Mouse (Mus musculus): ENCODE measurements around the gene Gm6899. TPM values are rescaled to one million over a fixed set of nuclear protein-coding genes. Genes with fewer than 3 reads are reported as not detected.

Gm6899 gene
- total RNA-seq, 1 experiment, result not detected

GRCm38 (mm10) chr11:26586367-26587183 is 6.5 kb upstream of the Gm6899 start:
- no peaks in the 10 kb centered on the region for H3K9me3 ChIP-seq (ENCODE audit: control insufficient read depth, insufficient read depth, low read depth, low read length)
- H3K4me3 ChIP-seq (ENCODE audit: insufficient read depth in 1 of 2, low read depth in 1 of 2, low read length in 2 of 2, poor library complexity in 1 of 2, severe bottlenecking in 1 of 2), result no peak overlapping the region
- H3K9ac ChIP-seq (ENCODE audit: insufficient read depth, low read depth, low read length, poor library complexity, severe bottlenecking), result no peak overlapping the region
- no peak overlapping the region for H3K27ac ChIP-seq (ENCODE audit: insufficient read depth, low read depth, low read length, poor library complexity, severe bottlenecking)
- no peak for DNase-seq (ENCODE audit: low read depth, low spot score)
- in situ Hi-C loops (cut with MboI; ENCODE audit: low sequenced_read_pairs in 2 of 2, unreplicated experiment in 2 of 2), result no loop called here
- no peaks in the 10 kb centered on the region for H3K4me1 ChIP-seq (ENCODE audit: control insufficient read depth in 2 of 2, insufficient read depth in 2 of 2, low read length in 2 of 2, poor library complexity in 1 of 2)
- H3K36me3 ChIP-seq (ENCODE audit: control insufficient read depth, insufficient read depth, low read length, poor library complexity, severe bottlenecking), result no peaks in the 10 kb centered on the region
- TF ChIP-seq CHD2 (IDR thresholded peaks at IDR 0.05; ENCODE audit: low read depth, low read length) (no peak), MAFK (IDR thresholded peaks at IDR 0.05; ENCODE audit: insufficient read depth, low read depth, low read length) (no peak)

DNA sequence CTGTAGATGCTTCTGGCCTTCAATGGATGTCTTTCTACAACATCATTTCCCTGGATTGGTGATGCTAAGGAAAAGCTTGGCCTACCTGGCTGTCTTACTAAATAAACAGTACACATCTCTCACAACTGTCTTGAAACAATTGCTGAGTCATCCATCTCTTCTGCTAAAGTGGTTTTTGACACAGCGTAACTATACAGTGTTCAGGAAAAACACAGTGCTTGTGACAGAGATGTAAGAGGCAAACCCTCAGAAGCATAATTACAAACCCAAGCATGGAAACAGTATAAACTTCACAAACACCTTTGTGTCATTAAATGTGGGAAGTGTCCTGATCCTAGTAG is 5.9 kb upstream of the Gm6899 start:
- H3K36me3 ChIP-seq (ENCODE audit: control insufficient read depth, insufficient read depth, low read length, poor library complexity, severe bottlenecking), result no peaks in the 10 kb centered on the region

GRCm38 (mm10) chr11:26592395-26593053 is 517 bp upstream of the Gm6899 start:
- Histone ChIP-seq H3K9ac (ENCODE audit: insufficient read depth, low read depth, low read length, poor library complexity, severe bottlenecking) (no peak overlapping the region), H3K27ac (ENCODE audit: insufficient read depth, low read depth, low read length, poor library complexity, severe bottlenecking) (no peak overlapping the region), H3K4me1 (ENCODE audit: control insufficient read depth in 2 of 2, insufficient read depth in 2 of 2, low read length in 2 of 2, poor library complexity in 1 of 2) (peaks cover 0 to 2% of the 10 kb centered on the region in 2 experiments; a peak in 2 of 4 replicates), H3K36me3 (ENCODE audit: control insufficient read depth, insufficient read depth, low read length, poor library complexity, severe bottlenecking) (no peaks in the 10 kb centered on the region), H3K4me3 (ENCODE audit: insufficient read depth in 1 of 2, low read depth in 1 of 2, low read length in 2 of 2, poor library complexity in 1 of 2, severe bottlenecking in 1 of 2) (peak overlapping the region; percentile 81 to 86), H3K9me3 (ENCODE audit: control insufficient read depth, insufficient read depth, low read depth, low read length) (no peaks in the 10 kb centered on the region)
- in situ Hi-C loops (cut with MboI; ENCODE audit: low sequenced_read_pairs in 2 of 2, unreplicated experiment in 2 of 2), result no loop called here
- TF ChIP-seq ZNF384 (IDR thresholded peaks at IDR 0.05; ENCODE audit: low read depth, low read length), result no peak
- peak; percentile 12 for DNase-seq (ENCODE audit: low read depth, low spot score)

More for the DNA sequence above, 5.9 kb upstream of the Gm6899 start:
- in situ Hi-C loops (cut with MboI; ENCODE audit: low sequenced_read_pairs in 2 of 2, unreplicated experiment in 2 of 2), result no loop called here
- no peaks in the 10 kb centered on the region for H3K4me1 ChIP-seq (ENCODE audit: control insufficient read depth in 2 of 2, insufficient read depth in 2 of 2, low read length in 2 of 2, poor library complexity in 1 of 2)
- TF ChIP-seq ZNF384 (IDR thresholded peaks at IDR 0.05; ENCODE audit: low read depth, low read length) (no peak), MAFK (IDR thresholded peaks at IDR 0.05; ENCODE audit: insufficient read depth, low read depth, low read length) (no peak), CHD2 (IDR thresholded peaks at IDR 0.05; ENCODE audit: low read depth, low read length) (no peak), ZC3H11A (IDR thresholded peaks at IDR 0.05; ENCODE audit: borderline replicate concordance, low read depth, low read length) (no peak), HCFC1 (IDR thresholded peaks at IDR 0.05; ENCODE audit: borderline replicate concordance, insufficient read depth, low read length) (no peak)
- no peak overlapping the region for H3K9ac ChIP-seq (ENCODE audit: insufficient read depth, low read depth, low read length, poor library complexity, severe bottlenecking)
- H3K9me3 ChIP-seq (ENCODE audit: control insufficient read depth, insufficient read depth, low read depth, low read length), result no peaks in the 10 kb centered on the region
- H3K4me3 ChIP-seq (ENCODE audit: insufficient read depth in 1 of 2, low read depth in 1 of 2, low read length in 2 of 2, poor library complexity in 1 of 2, severe bottlenecking in 1 of 2), result no peak overlapping the region
- DNase-seq (ENCODE audit: low read depth, low spot score), result no peak
- no peak overlapping the region for H3K27ac ChIP-seq (ENCODE audit: insufficient read depth, low read depth, low read length, poor library complexity, severe bottlenecking)

DNA sequence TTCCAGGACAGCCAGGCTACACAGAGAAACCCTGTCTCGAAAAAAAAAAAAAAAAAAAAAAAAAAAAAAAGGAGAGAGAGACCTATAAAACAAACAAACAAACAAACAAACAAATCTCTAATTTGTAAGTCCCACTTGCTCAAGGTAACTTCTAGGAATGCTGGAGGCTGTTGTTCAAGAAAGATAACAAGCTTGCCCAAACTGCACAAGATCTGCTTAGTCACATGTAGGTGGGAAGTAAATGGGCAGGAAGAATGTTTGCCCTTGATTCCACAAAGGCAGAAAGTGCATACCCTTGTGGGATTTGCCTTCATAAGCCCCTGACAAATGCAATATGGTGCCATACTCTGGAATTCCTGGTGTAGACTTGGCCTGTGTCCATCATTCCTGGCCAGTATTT is 1.4 kb downstream of the Gm6899 start:
- no peaks in the 10 kb centered on the region for H3K36me3 ChIP-seq (ENCODE audit: control insufficient read depth, insufficient read depth, low read length, poor library complexity, severe bottlenecking)
- in situ Hi-C loops (cut with MboI; ENCODE audit: low sequenced_read_pairs in 2 of 2, unreplicated experiment in 2 of 2), result no loop called here
- H3K9me3 ChIP-seq (ENCODE audit: control insufficient read depth, insufficient read depth, low read depth, low read length), result no peaks in the 10 kb centered on the region
- no peak overlapping the region for H3K27ac ChIP-seq (ENCODE audit: insufficient read depth, low read depth, low read length, poor library complexity, severe bottlenecking)
- TF ChIP-seq CHD2 (IDR thresholded peaks at IDR 0.05; ENCODE audit: low read depth, low read length) (no peak), ZNF384 (IDR thresholded peaks at IDR 0.05; ENCODE audit: low read depth, low read length) (no peak), MAFK (IDR thresholded peaks at IDR 0.05; ENCODE audit: insufficient read depth, low read depth, low read length) (no peak), ZC3H11A (IDR thresholded peaks at IDR 0.05; ENCODE audit: borderline replicate concordance, low read depth, low read length) (no peak), HCFC1 (IDR thresholded peaks at IDR 0.05; ENCODE audit: borderline replicate concordance, insufficient read depth, low read length) (no peak)
- H3K4me1 ChIP-seq (ENCODE audit: control insufficient read depth in 2 of 2, insufficient read depth in 2 of 2, low read length in 2 of 2, poor library complexity in 1 of 2), result peaks cover 0 to 2% of the 10 kb centered on the region in 2 experiments; a peak in 2 of 4 replicates
- no peak for DNase-seq (ENCODE audit: low read depth, low spot score)
- no peak overlapping the region for H3K9ac ChIP-seq (ENCODE audit: insufficient read depth, low read depth, low read length, poor library complexity, severe bottlenecking)
- no peak overlapping the region for H3K4me3 ChIP-seq (ENCODE audit: insufficient read depth in 1 of 2, low read depth in 1 of 2, low read length in 2 of 2, poor library complexity in 1 of 2, severe bottlenecking in 1 of 2)

Measured in ES-E14 (cell line).